Mouse (Mus musculus) brain, embryonic 14.5 days (tissue): ENCODE measurements at regions not wholly inside any gene's neighbourhood (a gene's known extent, or its start where the extent isn't known, plus 50 kb on each side); places are given as distances from the start of the nearest gene placed in this dataset.

Source experiments
- CTCF ChIP-seq: fragments of 200-500 bp; IDR thresholded peaks from 2 replicates; pipeline ENCODE4 v1.5.1; 2012; ENCODE audit warnings: inconsistent platforms, mild to moderate bottlenecking, moderate library complexity, borderline replicate concordance; ENCODE audit not compliant: insufficient read depth, insufficient read length; ENCODE audit errors: extremely low read depth
- POLR2A ChIP-seq: fragments of 200-500 bp; IDR thresholded peaks from 2 replicates; pipeline ENCODE4 v1.6.1; 2012; ENCODE audit warnings: mild to moderate bottlenecking, inconsistent platforms, borderline replicate concordance; ENCODE audit not compliant: poor library complexity, insufficient read depth, insufficient read length, severe bottlenecking; ENCODE audit errors: extremely low read depth

DNA sequence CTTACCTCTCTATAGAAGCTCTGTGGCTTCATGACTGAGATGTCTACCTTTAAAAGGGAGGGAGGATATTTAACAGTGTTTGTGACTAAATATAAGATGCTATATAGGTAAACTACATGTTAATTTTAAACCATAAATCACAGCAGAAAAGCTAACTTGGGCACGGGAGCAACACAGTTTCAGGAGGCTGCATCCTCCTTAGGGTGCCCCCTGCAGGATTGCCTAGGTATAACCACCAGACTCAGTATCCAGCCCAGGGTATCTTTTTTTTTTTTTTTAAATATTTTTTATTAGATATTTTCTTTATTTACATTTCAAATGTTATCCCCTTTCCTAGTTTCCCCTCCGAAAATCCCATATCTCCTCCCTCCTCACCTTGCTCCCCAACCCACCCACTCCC lies 91.6 kb upstream of the Wars2 start:
- peak; percentile 39; the same call in 1 of the 2 replicates for TF ChIP-seq CTCF
- TF ChIP-seq POLR2A, result no peak
